Mouse (Mus musculus): ENCODE measurements around the gene Eps8l1.

The Eps8l1 gene

DNA sequence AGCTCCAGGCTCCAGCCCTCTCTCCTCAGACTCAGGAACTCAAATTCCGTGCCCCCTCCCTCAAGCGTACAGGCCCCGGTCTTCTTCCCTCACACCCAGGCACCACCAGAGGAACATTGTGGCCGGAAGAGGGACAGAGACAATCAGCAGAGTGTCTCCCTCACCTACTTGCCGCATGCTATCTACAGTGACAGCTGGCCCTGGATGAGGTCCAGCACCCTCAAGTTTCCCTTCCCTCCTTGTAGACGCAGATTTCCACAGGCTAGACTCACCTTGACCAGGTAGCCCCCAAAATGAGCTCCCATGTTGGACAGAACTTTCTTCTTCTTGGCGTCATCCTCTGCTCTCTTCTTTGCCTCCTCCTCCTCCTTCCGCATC is 48.3 kb downstream of the Eps8l1 start:
- no peak for DNase-seq (ENCODE audit: low spot score)

DNA sequence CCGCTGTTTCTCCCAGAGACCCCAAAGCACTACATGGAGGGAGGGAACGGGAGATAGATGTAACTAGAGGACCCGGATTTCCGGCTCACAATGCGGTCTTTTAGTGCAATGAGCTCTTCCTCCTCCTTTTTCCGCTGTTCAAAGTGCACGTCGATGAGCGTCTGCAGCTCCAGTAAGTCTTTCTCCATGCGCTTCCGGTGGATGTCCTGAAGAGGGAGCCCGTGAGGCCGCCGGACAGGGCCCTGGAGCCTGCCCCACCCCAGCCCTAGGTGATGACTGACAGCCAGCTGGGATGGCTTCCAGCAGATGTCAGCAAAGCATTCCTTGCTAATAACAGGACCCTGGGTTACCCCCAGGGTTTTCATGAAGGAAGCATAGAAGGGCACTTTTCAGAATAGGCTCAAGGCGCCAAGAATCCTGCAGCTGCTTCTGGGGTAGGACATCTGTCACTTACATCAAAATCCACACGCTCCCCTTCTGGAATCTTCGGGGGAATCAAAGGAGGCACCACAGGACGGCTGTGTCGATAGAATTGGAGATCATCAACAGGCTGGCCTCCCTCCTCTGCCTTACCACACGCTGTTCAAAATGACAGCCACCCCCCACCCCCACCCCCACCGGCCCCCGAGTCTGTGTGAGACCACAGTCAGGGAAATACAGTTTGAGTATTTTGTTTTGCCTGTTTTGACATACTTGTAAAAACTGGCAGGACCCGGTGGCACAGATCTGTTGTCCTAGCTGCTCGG is 49.6 kb downstream of the Eps8l1 start:
- DNase-seq (ENCODE audit: low spot score) = peak; percentile 79

DNA sequence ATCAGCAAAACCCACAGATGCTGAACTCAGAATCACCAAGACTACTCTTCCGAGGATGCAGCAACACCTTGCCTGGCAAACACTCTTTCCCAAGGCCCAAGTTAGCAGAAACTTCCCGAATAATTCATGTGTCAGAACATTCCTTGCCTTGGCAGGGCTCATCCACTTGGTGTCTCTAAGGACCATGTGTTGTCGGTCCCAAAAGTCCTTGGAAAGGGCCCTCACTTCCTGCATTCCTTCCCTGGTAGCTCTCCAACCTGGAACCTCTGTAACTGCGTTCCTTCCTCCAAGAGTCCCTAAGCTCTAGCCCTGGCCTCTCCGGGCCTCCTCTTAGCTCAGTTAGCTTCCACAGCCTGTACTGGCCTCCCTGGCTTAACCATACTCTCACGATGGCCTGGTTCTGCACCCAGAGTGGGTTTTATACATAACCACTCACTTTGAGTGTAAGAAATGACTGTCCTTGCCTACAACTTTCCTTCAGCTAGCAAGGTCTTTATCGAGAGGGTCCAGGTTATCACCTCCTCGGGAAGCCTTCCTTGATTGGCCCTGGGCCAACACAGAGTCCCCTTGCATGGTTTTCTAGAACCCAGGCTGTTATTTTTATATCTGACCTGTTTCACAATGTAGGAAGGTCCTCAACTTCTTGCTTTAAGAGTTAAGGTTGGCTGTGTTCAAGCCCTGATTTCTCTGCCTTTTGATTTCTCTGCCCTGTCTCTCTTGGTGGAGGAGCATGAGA is 51.2 kb downstream of the Eps8l1 start:
- DNase-seq (ENCODE audit: low spot score) = no peak

- peak; percentile 25 for DNase-seq (ENCODE audit: low spot score)
These were observed 52.8 kb downstream of the Eps8l1 start for GRCm38 (mm10) chr7:4513236-4513635.

- DNase-seq (ENCODE audit: low spot score) = no peak
These were observed 53.6 kb downstream of the Eps8l1 start for GRCm38 (mm10) chr7:4513829-4514712.

- DNase-seq (ENCODE audit: low spot score) = no peak
These were observed 55.4 kb downstream of the Eps8l1 start for GRCm38 (mm10) chr7:4515853-4516252.

DNA sequence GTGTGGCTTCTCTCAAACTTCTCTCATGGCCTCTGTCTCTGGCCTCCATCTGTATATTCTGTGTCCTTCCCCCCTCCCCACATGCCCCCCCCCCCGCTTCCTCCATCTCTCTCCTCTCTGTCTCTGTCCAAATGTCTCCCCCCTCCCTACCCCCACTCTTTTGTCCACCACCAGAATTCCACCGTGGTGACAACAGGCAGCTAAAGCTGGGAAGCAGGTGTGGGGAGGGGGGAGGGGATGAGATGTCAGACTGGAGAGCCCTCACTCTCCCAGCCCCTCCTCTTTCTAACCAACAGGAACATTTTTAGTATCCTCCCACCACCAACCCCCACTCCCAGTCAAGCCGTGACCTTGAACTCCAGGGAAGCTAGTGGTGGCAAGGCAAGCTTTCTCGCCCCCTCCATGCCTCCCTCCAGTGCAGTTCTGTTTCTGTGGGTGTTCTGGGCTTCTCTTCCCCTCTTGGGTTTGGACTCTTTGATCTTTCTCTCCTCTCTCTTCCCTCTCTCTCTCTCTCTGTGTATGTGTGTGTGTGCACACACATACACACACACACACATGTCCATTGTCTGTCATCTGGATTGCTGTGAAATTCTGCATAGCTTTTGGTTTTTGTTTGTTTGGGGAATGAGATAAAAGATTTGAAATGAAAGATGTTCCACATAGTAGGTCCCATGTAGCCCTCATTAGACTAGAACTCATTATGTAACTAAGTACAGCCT is 56.0 kb downstream of the Eps8l1 start, which contains the start of gene Tnnt1:
TSS of gene Tnnt1 (minus strand) at position 51 of the 719 bp plus-strand sequence.
- no peak for DNase-seq (ENCODE audit: low spot score)

DNA sequence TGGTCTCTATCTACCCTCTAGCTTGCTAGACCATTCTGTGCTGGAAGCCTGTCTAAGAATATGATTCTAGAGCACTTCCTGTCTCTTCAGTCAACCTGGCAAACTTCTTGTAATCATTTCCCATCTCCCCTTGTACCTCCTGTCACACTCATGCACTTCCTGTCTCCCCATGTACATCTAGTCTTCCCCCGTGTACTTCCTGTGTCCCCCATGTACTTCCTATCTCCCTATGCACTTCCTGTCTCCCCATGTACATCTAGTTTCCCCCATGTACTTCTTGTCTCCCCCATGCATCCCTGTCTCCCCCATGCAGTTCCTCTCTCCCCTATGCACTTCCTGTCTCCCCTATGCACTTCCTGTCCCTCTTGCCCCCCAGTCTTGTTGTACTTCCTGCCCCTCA is 58.0 kb downstream of the Eps8l1 start:
- no peak for DNase-seq (ENCODE audit: low spot score)

DNA sequence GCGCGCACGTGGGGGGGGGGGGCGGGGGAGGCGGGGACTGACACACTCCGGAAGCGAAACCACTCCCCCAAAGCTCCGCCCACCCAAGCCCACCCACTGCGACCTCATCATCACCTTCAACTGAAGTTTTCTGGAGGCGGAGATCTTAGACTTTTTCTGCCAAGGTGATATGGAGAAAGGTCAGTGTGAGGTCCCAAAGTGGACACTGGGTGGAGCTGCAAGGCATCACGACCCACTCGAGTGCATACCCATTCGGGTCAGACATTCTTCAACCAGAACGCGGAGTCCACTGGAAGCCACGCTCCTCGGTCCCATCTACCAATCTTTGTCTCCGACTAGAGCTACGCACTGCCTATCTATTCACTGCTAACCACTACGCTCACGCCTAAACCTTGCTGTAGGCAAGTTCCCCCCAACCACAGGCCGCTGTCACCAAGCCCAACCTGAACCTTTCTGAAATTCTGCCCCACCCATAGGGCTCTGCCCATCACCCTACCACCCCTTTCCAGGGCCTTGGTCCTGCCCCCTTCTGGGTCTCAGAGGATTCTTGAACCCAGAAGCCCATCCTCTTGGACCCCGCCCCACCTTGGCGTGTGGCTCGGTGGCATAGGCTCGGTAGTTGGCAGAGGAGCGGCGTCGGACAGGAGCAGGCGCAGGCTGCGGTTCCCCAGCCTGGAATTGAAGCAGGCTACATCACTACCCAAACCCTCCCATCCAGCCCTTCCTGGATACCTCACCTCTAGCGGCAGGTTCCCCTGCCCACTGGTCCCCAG is 60.9 kb downstream of the Eps8l1 start:
- no peak for DNase-seq (ENCODE audit: low spot score)

DNA sequence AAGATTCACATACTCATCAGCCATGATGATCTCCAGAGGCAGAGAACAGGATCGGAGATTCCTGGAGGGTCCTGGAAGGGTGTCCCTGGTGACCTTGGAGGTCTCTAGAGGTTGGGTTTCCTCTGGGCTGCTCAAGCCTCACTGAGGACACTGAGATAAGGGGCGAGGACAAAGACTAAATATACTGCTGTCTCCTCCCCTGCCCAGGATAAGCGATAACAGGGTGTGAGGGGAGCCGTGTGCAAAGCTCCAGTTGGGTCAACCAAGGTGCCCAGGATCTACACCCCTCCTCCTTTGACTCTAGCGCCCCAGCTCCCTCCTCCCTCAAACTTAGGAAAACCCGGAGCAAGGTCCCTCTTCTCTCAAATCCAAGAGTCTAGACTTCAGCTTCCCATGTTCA is 61.8 kb downstream of the Eps8l1 start:
- no peak for DNase-seq (ENCODE audit: low spot score)

DNA sequence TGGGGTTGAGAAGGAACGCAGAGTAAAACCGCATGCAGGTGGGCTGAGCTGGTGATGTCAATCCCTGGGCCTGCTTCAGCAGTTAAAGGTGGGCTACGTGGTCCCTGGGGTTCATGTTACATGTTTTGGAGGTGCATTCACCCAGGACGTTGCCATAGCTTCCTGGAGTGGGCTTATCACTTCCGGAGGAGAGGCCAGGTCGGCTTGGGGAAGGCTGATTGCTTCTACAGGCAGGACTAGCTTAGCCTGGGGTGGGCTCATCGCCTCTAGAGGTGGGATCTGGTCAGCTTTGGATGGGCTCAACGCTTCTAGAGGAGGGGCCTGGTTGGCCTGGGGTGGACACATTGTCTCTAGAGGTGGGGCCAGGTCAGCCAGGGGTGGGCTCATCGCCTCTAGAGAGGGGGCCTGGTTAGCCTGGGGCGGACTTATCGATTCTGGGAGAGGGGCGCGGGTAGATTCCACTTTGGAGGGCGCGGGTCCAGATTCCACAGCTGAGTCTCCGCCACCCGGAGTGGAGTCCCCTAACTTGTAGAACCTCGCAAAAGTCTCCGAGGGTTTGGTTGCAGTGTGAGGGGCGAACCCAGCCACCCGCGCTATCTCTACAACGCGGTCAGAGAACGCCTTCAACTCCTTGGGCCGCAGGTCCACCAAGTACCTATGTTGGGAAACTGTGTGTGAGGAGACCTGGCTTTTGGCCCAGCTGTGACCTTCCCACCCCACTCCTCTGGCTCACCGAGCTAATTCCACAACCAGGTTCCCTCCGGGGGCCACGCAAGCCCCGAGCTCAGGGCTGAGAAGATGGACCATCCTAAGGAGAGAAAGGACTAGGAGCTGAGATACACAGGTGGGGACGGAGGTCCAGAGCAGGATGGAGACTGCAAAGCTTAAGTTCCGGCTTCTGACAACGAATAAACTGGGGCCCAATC is 63.0 kb downstream of the Eps8l1 start:
- no peak for DNase-seq (ENCODE audit: low spot score)

- DNase-seq (ENCODE audit: low spot score) = peak; percentile 26
These were observed 63.9 kb downstream of the Eps8l1 start, which contains the start of gene Tnni3 for GRCm38 (mm10) chr7:4524212-4524922. TSS of gene Tnni3 (minus strand) at chr7:4524229.

- DNase-seq (ENCODE audit: low spot score) = peak; percentile 83
These were observed 66.1 kb downstream of the Eps8l1 start for GRCm38 (mm10) chr7:4526341-4527301.

- DNase-seq (ENCODE audit: low spot score) = no peak
These were observed 66.8 kb downstream of the Eps8l1 start for GRCm38 (mm10) chr7:4527302-4527689.

Measured in yolk sac, embryonic 10.5 days (tissue).